Mouse (Mus musculus): Measurements from ENCODE around the gene Antxr1.

DNA sequence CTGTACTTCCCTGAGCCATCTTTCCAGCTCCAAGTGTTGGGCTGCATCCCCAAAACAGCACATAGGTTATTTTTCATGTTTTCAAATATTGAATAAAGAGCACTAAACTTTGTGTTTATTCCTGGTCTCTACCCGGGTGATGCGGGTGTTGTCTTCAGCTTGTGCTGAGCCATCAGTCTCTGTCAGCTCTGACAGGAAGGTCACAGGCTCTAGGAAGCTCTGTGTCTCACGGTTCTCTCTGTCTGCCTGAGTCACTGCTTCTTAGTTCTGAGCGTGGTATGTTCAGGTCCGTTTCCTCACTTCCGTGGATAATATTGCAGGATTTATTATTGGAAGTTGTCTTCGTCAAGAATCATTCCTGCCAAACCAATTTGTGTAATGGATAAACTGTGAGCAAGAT lies 213.7 kb downstream of the Antxr1 start:
- no peak for TF ChIP-seq GATA1 (IDR thresholded peaks at IDR 0.05; ENCODE audit: low read length)
- TF ChIP-seq TAL1 (IDR thresholded peaks at IDR 0.05; ENCODE audit: low read length), result no peak
